Mouse (Mus musculus): ENCODE results near the gene Olfr1211.

Olfr1211 gene

GRCm38 (mm10) chr2:88938011-88938410 is at the start of gene Olfr1211:
Gene Olfr1211 (minus strand): TSS chr2:88938111.
- in situ Hi-C loops (cut with MboI, MseI): no loop called here

- in situ Hi-C loops (cut with MboI, MseI): no loop called here
Observed at GRCm38 (mm10) chr2:88980181-88980580, 42.3 kb upstream of the Olfr1211 start, which contains the start of gene Gm13762. Gene Gm13762 (minus strand): TSS chr2:88980281.

- in situ Hi-C loops (cut with MboI, MseI): loop anchor here (10.0 kb wide), 1 partner anchor 691 kb away; no protein-coding TSS in a partner anchor
Observed at GRCm38 (mm10) chr2:88953669-88954068, 15.8 kb upstream of the Olfr1211 start, which contains the start of gene Olfr1212. Gene Olfr1212 (plus strand): TSS chr2:88953969.

DNA sequence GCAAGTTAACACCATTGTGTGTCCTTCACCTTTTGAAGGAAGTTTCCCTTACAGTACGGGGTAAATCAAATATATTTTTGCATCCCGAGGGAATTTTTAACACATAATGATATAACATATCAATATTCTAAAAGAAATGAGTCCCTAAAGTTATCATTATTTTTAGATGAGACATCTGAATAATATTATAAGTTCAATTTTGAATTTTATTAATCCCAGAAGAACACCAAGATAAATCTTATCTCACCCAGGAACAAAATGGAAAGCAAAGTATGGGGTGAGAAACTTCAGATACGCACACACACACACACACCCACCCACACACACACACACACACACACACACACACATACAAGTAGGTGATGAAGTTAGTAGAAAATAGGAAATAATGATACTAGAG is 22.9 kb downstream of the Olfr1211 start, which contains the start of gene Olfr1209:
Olfr1209 (minus strand) TSS at position 101 of the 400 bp plus-strand sequence.
- in situ Hi-C loops (cut with MboI, MseI): no loop called here

DNA sequence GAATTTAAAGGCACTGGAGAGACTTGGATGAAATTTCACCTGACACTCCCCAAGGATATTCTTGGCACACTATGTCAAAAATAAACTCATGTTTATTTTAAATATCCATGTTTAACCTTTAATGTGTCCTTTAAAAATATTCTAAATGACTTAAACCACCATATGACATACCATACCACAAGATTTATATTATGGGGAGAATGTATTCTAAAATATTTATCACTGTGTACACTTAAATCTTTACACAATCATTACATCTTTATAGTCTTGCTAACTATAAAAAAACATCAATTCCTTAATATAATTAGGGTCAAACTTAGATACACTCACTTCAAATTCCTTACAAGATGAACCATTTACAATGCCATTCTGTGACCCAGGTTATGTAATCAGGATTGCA is 35.7 kb downstream of the Olfr1211 start, which contains the start of gene Olfr1208:
Olfr1208 (minus strand) TSS at position 101 of the 400 bp plus-strand sequence.
- in situ Hi-C loops (cut with MboI, MseI): no loop called here

Data from T-helper 1 cell (primary cell).